Mouse (Mus musculus) right cerebral cortex, adult 2 months (tissue): ENCODE data around the gene Taf10.
"Not testable (repeated sequence)": the region's sequence is repeated elsewhere in the genome, so short reads cannot be mapped to it uniquely, and the experiment has no call there.

Source experiments
- DNase-seq, 2 experiments: peaks; one replicate each; pipeline ENCODE4 v3.0.0; 2021 to 2022; ENCODE audit warnings: low spot score in 2 of 2

The Taf10 gene

GRCm38 (mm10) chr7:105752716-105753115 is 8.6 kb upstream of the Taf10 start:
- DNase-seq: no peak

GRCm38 (mm10) chr7:105751491-105752433 is 7.6 kb upstream of the Taf10 start, which contains the start of gene Tpp1:
Gene Tpp1, minus strand, starts transcription at chr7:105752235.
- peak; percentile 94 to 98 for DNase-seq

DNA sequence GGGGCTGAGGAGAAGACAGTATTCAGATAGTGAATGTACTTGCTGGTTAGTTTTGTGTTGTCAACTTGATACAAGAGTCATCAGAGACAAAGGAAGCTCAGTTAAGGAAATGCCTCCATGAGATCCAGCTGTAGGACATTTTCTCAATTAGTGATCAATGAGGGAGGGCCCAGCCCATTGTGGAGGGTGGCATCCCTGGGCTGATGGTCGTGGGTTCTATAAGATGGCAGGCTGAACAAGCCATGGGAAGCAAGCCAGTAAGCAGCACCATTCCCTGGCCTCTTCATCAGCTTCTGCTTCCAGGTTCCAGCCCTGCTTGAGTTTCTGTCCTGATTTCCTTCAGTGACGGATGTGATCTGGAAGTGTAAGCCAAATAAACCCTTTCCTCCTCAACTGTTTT is 3.6 kb upstream of the Taf10 start:
- DNase-seq: no peak

DNA sequence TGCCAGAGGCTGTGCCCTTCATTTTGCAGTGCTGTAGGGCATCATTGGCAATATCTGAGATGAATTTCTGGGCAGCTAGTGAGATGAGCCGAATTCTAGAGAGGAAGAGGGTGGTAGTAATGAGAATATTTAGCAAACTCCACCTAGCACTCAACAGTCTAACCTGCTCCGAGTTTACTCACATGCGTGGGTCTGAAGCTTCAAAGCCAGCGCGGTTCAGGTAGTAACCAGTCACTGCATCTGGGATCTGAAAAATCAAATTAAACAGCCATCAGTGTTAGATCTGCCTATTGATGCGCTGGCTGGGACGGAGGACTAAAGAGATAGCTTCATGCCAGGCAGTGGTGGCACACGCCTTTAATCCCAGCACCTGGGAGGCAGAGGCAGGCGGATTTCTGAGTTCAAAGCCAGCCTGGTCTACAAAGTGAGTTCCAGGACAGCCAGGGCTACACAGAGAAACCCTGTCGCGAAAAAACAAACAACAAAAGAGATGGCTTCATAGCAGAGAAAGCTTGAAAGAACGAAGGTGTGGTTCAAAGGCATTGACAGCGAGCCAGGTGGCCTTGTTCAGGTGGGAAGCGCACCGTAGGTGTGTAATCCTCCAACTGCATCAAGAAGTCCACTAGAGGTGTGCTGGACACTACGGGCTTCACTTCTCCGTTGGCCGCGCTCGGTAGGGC is 775 bp downstream of the Taf10 start:
- DNase-seq: not testable (repeated sequence)

- not testable (repeated sequence) for DNase-seq
Observed at GRCm38 (mm10) chr7:105742539-105743215, 1.5 kb downstream of the Taf10 start.

GRCm38 (mm10) chr7:105741978-105742377 is 2.2 kb downstream of the Taf10 start:
- DNase-seq: no peak

DNA sequence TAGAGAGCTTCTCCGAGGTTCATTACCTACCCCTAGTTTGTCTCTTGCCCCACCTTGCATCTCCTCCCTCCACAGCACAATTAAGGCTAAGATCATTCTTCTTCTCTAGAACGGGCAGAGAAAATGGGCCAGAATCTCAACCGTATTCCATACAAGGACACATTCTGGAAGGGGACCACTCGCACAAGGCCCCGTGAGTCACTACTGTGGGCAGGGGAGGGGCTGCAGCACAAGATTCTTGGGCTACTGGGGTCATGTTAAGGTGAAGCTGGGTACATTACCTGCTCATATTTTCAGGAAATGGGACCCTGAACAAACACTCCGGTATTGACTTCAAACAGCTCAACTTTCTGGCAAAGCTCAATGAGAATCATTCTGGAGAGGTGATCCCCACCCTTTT is 3.3 kb downstream of the Taf10 start:
- DNase-seq: no peak

GRCm38 (mm10) chr7:105740089-105740795 is 3.9 kb downstream of the Taf10 start:
- no peak for DNase-seq

GRCm38 (mm10) chr7:105738948-105739347 is 5.2 kb downstream of the Taf10 start:
- no peak for DNase-seq

GRCm38 (mm10) chr7:105738286-105738685 is 5.9 kb downstream of the Taf10 start:
- no peak for DNase-seq

- DNase-seq: no peak
Observed at GRCm38 (mm10) chr7:105737648-105738047, 6.5 kb downstream of the Taf10 start.

- peak; percentile 36 to 51 for DNase-seq
Observed at GRCm38 (mm10) chr7:105736911-105737521, 7.1 kb downstream of the Taf10 start, which contains the start of gene Rrp8. Gene Rrp8, minus strand, starts transcription at chr7:105737385.

- peak; percentile 90 to 91 for DNase-seq
Observed at GRCm38 (mm10) chr7:105736264-105736901, 7.8 kb downstream of the Taf10 start, which contains the start of gene Ilk. Gene Ilk, plus strand, starts transcription at chr7:105736592.

DNA sequence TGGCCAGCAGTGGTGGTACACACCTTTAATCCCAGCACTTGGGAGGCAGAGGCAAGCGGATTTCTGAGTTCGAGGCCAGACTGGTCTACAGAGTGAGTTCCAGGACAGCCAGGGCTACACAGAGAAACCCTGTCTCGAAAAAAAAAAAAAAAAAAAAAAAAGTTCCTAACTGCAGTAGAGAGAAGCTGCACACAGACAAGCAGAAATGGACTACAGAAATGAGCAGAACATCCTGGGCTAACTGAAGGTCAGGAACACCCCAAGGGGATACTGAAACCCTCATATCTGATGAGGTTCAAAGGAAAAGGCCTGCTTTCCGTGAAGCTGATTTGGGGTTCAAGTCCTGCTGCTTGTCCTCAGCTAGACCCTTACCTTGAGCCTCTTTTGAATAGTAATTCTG is 8.7 kb downstream of the Taf10 start:
- not testable (repeated sequence) for DNase-seq

DNA sequence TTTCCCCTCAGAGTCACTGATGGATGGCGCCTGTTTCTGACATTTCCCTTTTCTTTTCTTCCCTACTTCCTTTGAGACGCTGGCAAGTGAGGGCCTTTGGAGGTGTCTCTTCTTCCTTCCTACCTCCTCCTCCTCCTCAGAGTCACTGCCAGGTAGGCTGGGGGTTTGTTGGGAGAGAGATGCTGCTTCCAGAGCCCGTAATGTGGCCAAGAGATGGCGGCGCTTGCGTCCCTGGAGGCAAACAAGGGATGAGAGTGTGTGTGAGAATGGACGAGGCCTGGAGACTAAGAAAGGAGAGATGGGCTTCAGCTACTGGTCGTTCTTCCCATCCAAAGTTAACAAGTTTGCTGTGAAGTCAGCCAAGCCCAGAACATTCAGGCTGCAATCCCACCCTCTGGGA is 9.3 kb downstream of the Taf10 start:
- no peak for DNase-seq

- DNase-seq: no peak
Observed at GRCm38 (mm10) chr7:105733836-105734235, 10.3 kb downstream of the Taf10 start.

DNA sequence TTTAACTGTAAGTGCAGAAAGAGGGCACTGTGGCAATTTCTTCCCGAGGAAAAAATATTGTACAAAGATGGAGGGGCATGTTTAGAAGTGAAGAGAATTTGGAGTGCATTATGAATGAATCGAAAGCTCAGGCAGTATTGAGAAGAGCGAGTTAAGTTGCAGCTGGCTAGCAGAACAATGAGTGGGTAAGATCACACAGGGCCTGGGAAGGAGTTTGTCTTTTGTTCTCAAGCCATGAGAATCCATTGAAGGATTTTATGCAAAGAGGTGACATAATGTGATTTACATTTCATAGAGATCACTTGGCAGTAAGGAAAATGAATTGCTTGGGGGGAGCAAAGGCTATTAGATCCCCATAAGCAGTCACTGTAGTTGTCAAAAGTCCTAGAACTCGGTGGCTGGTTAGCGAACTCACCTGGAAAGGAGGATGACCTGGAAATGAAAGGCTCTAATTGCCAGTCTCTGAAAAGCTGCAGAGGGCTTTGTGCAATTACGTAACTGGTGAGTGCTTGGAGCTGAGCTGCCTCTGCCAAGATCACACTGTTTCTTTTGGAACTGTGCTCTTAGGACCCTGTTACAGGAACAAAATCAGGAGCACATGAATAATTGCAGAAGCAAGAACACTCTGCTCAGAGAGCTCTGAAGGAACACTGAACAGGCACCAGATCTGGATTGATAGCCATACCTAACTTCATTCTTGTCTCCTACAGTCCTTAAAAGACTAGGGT is 15.3 kb downstream of the Taf10 start:
- no peak for DNase-seq

DNA sequence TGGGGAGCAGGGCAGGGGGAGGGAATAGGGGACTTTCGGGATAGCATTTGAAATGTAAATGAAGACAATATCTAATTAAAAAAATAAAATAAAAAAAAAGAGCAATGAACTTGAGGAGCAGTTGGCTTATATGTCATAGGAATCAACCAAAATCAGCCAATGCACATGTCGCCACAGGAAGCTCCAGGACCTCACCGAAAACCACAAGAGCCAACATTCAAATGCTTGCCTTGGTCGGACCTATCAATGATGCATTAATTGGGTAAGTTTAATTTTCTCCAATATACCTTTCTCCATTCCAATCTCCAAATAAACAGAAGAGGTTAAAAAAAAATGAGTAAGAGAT is 17.2 kb downstream of the Taf10 start:
- DNase-seq: no peak

DNA sequence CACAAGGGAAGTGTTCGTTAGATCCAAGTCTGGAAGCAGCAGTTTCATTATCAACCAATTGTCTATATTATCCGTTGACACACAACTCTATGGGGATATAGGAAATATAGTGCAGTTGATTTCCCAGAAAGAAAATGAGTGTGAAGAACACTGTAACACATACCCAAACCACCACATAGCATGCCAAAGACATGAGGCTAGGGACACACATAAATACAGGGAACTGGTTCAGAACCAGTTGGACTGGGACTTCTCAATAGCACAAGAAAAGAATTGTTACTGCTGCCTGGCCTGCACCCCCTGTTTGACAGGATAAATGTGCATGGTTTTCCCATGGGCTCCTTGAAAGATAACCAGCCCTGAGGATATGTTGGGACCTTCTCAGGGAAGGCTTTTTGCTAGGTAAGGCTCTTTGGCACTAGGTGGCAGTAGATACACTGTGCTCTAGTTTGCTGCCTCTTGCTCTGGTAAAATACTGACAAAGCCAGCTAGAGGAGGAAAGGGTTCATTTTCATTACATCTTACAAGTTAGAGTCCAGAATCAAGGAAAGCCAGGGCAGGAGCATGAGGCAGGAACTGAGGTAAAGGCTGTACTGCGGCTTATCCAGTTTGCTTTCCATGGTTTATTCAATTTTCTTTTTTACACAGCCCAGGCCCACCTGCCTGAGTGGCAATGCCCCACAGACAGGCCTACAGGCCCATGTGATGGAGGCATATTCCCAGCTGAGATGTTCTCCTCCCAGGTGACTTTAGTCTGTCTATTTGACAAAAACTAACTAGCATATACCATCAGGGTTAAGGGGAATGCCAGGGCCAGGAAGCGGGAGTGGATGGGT is 17.8 kb downstream of the Taf10 start:
- peak; percentile 68 to 73 for DNase-seq
